Mouse (Mus musculus) lung, postnatal 0 days (tissue): Measurements from ENCODE around the gene Dok1.

ENCODE experiments used
- CTCF ChIP-seq: IDR thresholded peaks from 2 replicates; pipeline ENCODE4 v1.5.1; 2016; ENCODE audit warnings: antibody characterized with exemption, mild to moderate bottlenecking
- EP300 ChIP-seq: IDR thresholded peaks from 2 replicates; pipeline ENCODE4 v1.6.1; 2016; ENCODE audit warnings: antibody characterized with exemption, mild to moderate bottlenecking, control low read depth

- TF ChIP-seq EP300 (no peak), CTCF (no peak)
These were observed 32.7 kb upstream of the Dok1 start for GRCm38 (mm10) chr6:83065995-83066394.
